Mouse (Mus musculus) gastrocnemius, postnatal 14 days (tissue): Measurements from ENCODE around the gene Hs2st1. TPM values are rescaled to one million over a fixed set of nuclear protein-coding genes. Genes with fewer than 3 reads are reported as not detected.

Source experiments
- DNase-seq: peaks from one replicate; pipeline ENCODE4 v3.0.0; 2021; ENCODE audit warnings: mixed read lengths
- intact Hi-C: fragments of 180-260 bp; cut with DNase I; formaldehyde crosslinking; loops from one replicate; pipeline ENCODE4 v1.15.1; 2025; ENCODE audit warnings: low total_unique reads
- total RNA-seq, 2 experiments: library from RNA; stranded (reverse); gene quantifications; 2 replicates each; pipeline ENCODE4 v1.2.3; 2021

The Hs2st1 gene
- total RNA-seq, 2 experiments from 2014 or later = 13.7 to 17.6 TPM

DNA sequence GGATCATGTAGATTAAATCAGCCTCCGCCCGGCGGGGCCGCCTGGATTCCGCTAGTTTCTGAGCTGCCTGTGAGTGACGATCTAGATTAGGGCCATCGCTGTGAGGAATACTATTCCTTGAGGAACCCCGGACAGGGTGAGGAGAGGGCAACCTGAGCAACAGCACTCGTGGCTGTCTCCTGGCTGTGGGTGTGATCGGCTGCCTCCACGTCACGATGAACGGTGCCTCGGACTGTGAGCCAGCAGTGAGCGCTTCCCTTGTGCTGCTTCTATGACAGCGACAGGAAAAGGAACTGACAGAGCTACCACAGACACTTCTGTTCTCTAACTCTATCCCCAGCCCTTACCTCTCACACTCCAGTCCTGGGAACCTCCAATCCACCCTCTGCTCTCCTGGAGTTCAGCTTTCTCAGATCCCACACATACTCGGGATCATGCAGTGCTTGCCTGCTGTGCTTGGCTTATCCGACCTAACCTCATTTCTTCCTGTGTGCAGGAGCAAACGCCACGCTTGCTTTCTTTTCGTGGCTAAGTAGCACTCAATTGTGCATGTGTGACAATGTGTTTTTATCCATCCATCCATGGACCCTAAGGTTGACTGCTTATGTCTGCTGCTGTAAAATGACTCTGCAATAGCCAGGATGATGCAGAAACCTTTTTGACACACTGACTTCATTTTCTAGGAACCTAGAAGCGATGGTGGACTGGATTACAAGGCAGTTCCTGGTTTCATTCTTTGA is 8.3 kb downstream of the Hs2st1 start:
- intact Hi-C loops = no loop called here
- no peak for DNase-seq

DNA sequence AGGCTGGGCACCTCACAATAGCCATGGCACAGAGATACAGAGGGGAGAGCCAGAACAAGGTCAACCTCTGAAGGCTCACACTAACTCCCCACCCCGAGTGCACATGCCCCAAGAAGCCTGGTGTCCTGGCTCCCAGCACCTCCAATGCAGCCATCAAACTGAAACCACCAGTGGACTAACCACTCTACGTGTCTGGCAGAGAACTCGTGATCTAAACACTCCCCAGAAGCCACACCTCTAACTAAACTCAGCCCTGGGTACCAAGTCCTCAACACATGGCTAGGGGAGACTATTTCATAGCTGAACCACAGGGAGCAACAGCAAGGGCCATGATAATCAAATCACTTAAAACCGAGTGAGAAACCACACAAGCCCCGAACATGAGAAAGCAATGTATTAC is 11.7 kb downstream of the Hs2st1 start:
- no peak for DNase-seq
- intact Hi-C loops = no loop called here

DNA sequence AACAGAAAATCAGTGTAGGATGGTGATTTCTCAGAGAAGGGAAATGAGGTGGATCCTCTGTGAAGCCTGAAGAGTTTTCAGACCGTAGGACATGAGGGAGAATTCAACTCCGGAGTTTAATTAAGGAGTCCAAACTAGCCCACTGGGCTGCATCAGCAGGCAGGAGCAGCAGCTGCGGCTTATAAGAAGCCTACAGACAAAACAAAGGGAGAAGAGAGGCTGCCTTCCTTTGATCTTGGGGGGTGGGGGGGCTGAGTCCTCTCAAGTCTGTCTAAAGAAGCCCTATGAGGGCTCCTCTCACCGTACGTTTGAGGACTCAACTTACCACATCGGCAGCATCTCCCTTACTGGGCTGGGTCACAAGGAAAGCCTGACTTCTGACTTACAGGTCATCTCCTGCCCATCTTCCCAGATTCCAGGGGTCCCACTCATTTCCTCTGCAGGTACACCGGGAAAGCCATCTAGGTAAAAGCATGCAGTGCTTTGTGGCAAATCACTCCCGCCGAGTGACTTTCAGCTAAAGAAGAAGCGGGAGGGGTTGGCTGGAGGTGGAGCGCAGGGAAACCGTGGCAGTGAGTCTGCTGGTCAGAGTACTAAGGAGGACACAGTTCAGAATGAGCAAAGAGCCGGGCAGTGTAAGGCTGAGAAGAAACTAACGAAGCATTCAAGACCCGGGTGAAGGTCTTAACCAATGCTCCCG is 13.2 kb downstream of the Hs2st1 start:
- intact Hi-C loops = no loop called here

DNA sequence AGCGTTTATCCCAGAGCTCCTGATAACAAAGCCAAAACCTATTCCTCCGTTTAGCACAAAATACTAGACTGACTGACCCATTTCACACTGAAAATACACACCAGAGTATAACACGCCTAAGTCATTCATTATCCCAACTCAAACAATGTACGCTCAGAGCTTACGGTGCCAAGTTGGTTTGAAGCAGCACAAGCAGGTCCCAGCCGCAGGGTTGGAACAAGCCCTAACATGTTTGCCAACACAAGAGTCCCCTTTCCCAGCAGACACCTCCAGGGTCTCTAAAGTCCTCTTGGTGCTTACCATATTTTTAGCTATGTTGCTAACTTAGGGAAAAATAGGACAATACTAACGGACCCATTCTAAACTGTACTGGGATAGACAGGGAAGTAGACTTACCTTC is 14.8 kb downstream of the Hs2st1 start:
- no peak for DNase-seq
- intact Hi-C loops = no loop called here

More for the DNA sequence above, 13.2 kb downstream of the Hs2st1 start:
- DNase-seq = no peak

DNA sequence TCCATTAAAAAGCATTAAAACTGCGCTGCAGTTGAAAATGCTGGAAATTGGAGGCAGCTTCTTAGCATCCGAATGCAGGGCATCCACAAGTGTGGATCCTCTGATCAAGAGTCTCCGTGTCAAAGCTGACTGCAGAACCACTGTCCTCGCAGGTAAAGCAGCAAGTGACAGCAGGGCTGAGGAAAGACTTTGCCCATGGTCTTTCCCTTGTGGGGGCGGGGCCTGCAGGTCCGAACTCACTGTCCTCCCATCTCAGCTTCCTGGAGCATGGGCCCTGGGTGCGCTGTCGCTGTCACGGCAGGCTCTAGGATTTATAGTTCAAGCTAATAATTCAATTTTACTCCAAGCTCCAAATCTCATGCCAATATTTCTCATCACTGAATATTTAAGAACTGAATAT is 15.5 kb downstream of the Hs2st1 start:
- DNase-seq = no peak
- intact Hi-C loops = no loop called here

DNA sequence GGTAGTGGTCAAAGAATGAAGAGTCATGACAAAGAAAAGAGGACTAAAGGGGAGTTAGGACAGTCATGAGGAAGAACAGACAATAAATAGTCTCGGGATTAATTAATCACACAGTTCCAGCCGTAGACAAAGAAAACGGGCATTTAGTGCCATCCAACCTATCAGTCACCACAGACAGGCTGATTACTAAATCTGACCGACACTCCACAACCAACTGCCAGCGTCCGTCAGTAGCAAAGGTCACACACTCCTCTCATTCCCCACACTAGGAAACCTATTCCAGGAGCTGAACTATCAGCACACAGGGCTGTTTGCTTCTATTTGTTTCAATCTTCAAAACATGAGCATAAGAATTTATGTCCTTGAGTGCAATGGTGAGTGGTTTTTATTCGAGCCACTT is 16.0 kb downstream of the Hs2st1 start:
- intact Hi-C loops = no loop called here
- DNase-seq = no peak

DNA sequence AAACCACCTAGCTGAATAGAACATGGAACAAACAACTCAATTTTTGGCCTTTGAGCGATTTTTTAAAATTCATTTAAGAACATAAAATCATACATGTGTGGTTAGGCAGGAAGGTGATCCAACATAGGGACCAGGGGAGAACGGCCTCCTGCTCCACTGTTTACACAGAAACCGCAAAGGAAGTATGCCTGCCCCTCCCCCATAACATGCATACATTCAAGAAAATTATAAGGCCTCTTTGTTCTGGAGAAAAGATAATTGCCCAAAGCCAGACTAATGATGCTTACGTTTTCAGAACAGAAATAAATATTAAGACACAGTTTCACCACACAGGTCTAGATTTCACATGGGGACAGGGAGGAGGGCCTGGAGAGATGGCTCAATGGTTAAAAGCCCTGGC is 18.6 kb downstream of the Hs2st1 start:
- DNase-seq = no peak
- intact Hi-C loops = no loop called here

DNA sequence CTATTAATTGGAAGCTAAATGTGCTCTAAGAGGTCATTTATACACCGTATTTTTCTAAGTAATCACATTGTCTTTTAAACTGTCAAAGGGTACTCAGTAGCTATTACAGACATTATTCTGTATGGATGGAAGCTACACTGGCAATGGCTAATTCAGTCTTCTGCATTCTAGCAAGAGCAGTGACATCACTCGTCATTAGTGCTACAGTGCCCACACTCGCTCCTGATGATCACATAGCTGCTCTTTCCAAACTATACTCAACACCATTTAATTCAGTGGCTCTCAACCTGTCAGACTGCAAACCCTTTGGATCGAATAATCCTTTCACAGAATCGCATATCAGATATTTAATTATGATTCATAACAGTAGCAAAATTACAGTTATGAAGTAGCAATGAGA is 19.3 kb downstream of the Hs2st1 start:
- DNase-seq = no peak
- intact Hi-C loops = no loop called here

DNA sequence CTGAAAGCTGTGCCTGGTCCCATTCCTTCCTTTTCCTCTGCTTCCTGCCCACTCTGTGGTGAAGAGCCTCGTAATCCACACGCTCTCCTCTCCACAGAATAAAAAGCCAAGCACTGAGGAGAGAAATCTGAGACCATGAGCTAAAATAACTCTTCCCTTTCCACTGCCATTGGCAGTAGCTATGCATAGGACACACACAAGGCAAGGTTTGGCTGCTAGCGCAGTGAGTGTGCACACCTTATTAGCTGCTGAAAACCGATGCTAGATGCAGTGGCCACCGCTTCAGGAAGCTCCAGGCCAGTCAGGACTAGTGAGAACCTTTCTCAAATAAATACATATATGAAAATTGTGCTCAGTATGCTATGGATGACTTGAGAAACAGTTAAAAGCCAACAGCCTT is 19.9 kb downstream of the Hs2st1 start:
- intact Hi-C loops = no loop called here
- no peak for DNase-seq

DNA sequence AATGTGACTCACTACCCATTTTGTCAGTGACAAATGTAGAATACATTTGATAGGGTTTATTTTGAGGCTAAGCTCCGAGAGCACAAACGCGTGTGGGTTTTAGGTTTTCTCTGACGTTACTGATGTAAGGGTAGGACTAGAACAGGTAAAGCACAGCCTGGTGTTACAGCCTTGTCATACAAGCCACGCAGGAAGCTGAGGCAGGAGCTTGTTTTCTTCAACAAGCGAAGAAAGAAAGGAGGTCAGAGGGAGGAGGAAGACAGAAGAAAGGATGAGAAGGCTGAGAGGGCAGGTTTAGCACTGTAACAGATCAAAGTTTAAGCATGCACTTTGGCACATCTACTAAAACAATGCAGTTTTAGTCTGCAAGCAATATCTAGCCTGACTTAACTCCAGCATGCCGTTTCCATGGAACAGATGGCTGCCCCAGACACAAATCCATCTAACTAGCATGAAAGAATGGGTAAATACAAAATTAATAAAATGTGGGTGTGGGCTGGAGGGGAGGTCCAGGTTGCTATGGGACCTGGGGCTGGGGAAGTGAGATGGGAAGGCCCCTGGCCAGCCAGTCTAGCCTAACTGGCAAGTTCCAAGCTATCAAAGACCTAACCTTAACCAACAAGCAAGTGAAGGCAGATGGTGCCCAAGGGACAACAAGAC is 21.7 kb downstream of the Hs2st1 start:
- no peak for DNase-seq
- intact Hi-C loops = no loop called here

DNA sequence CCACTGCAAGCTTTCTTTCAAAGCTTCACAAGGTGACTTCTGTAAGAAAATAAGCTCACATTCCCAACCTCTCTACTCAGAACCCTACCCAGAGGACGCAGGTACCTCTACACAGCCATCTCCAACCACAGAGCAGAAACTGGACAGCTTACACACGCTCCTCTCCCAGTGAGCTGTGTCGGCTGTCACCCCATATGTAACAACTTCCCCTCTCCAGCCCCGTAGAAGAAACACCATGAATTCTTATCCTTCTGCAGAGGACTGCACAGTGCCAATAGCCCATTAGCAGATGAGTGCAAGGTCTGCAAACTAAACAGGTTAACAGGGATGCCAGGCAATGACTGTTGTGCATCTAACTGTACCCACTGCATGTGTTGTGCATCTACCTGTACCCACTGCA is 23.5 kb downstream of the Hs2st1 start:
- intact Hi-C loops = no loop called here
- no peak for DNase-seq

DNA sequence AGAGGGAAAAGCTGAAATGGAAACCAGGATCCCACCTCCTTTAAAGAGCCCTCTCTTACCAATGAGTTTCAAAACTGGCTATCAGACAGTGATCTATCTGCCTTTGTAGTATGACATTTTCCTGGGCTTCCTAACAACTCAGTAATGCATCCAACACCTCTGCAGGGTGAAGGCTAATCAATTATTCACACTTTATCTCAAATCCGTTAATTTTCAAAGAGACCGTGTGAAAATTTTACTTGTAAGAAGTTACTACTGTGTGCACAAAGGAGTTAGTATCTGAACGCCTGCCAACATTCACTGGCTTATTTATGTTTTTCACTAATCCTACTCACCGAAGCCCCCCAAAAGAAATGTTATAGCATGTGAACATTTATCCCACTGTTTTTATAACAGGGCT is 24.1 kb downstream of the Hs2st1 start:
- intact Hi-C loops = no loop called here
- DNase-seq = no peak

DNA sequence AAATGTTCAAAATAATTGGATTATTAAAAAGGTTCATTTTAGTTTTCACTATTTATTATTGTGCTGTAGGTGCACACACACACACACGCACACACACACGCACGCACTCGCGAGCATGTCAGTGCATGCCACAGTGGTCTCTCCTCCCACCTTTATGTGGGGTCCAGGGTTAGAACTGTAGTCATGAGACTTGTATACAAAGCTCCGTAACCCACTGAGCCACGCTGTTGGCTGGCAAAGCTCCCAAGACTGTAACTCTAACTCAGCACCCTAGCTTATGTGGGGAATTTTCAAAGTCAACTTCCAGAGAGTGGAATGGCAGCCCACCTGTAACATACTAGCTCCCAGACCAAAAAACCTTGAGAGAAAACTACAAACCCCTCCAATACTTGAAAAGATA is 24.8 kb downstream of the Hs2st1 start:
- intact Hi-C loops = no loop called here
- no peak for DNase-seq

DNA sequence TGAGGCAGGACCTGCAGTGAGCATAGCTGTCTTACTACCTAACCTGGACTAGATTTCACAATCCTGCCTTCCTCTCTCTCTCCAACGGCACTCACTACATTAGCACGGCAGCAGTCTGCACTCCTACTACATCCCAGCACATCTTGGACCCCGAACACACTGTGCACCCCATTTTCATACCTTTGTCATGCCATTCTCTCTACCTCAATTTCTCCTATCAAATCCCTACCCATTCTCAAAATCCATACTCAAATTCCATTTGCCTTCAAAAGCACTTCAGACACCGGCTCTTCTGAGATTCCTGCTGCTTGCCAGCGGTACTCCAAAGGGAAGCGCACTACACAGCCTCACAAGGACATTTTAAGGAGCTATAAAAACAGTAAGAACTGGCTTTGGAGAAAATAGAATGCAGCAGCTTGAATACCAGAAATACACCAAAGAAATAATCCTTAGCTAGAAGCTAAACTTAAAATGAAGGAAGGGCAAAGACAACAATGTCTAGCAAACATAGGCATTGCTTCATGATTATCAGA is 28.0 kb downstream of the Hs2st1 start:
- intact Hi-C loops = no loop called here
- no peak for DNase-seq

DNA sequence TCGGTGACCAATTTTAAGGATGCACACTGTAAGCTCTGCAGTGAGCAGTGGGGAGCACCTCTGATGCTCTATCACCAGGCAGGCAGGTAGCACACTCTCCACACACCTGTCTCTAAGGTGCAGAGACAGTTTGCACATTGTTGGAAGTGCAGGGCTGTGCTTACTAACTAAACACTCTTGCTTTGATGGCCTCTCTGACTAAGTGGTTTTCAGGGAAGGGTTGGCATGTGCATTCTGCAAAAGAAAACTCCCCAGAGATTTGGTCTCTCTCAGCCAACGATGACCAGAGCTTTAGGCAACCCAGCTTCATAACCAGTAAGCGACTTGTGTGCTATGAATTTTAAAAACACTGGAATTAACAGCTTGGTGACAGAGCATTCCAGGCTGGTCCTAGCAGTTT is 29.2 kb downstream of the Hs2st1 start:
- no peak for DNase-seq
- intact Hi-C loops = no loop called here

DNA sequence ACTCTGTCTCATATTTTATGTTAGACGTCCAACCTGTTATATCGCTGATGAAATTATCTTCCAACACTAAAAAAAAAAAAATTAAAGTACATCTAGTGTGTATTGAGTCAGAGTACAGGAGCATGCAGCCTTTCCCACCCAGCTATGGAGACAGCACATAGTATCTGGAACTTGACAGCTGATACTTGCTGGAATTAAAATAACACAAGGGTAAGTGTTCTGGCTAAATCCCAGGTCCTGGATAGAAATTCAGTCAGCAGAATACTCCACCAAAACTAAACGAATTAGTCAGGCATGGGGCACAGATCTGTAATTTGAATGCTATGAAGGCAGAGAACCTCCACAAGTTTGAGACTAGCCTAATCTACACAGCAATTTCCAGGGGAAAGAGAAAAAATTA is 30.9 kb downstream of the Hs2st1 start:
- intact Hi-C loops = no loop called here
- no peak for DNase-seq

DNA sequence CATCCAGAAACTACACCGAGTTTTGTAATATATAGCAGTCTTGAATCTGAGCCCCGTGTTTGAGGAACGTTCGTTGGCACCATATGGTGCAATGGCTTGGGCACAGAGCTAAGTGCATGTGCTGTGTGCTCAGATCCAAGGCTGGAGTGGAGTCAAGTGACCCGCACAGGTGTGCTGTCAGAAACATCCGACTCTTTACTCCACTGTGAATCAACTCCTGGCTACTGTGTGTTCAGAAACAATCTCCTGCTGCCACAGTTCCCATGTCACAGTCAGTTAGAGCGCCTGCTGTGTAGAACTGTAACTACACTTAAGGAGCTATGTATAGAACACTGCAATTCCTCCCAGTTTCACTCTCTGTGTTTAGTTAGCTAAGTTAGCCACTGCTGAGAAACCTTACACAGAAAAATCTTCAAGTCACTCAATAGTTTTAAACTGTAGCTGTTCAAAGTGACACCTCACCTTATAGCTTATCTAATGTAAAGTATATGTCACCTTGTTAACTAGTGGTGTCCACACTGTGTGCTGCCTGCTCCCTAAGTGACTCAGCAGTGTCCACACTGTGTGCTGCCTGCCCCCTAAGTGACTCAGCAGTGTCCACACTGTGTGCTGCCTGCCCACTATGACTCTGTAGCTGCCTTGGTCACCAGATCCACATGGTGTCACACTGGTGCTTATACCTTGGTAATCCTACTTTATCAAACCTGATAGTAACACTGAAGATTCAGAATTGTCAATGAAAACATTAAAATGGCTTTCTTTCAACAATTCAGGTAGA is 32.7 kb downstream of the Hs2st1 start:
- intact Hi-C loops = no loop called here
- DNase-seq = no peak

DNA sequence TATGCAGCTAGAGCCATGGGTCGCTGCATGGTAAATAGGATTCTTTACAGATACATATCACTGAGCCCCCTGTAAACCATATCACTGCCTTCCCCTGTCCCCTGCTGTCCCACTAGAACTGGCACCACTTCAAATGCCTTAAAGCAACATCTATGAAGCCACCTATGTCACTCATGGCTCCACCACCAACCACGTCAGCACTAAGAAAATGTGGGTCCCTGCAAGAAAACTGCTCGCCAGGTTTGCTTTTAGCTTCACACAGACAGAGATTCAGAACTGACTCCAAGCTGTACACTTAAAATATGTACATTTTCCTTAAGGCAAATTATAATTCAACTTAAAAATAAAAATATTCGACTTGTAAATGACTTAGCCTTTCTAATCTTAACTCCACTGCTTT is 34.9 kb downstream of the Hs2st1 start:
- no peak for DNase-seq
- intact Hi-C loops = no loop called here

DNA sequence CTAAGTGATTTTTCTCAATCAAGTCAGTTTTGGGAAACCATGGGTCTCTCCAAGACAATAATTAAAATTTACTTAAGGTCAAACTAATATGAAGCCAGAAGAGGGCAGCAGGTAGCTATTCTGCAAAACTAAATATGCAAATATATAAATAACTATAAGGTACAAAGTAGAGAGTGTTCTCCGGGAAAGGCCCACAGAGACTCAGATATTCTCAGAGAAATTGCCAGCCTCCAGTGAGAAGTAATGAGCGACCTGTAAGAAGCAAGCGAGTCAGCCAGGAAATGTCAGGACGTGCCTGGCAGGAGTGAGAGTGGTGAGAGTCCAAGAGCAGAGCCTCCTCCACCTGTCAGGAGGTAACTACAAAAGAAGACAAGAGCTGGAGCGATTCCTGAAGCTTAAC is 39.0 kb downstream of the Hs2st1 start:
- no peak for DNase-seq
- intact Hi-C loops = loop anchor here (5.0 kb wide), 1 partner anchor 81 kb away; no protein-coding TSS in a partner anchor

DNA sequence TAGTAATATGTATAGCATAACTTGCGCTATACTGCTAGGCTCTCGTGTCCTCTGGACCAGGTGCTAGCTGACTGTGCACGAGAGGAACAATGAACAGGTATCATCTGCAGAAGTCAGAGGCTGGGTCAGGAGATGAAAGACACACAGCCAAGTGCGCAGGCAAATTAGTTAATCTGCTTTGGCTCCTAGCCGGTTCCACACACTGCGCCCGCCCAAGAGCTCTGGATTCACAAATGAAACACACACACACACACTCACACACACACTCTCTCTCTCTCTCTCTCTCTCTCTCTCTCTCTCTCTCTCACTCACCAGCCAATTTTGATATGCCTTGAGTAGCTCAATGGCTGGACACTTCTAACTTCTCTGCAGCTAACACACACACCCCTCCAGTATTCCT is 42.1 kb downstream of the Hs2st1 start:
- intact Hi-C loops = no loop called here
- no peak for DNase-seq
